Mouse (Mus musculus): ENCODE results near the gene Ptdss2. TPM values are rescaled to one million over a fixed set of nuclear protein-coding genes. Genes with fewer than 3 reads are reported as not detected.
A peak's percentile ranks its signal among the peaks of the same experiment; 100 is the strongest.

Gene Ptdss2
- polyA plus RNA-seq, 1 experiment = 28.3 TPM

DNA sequence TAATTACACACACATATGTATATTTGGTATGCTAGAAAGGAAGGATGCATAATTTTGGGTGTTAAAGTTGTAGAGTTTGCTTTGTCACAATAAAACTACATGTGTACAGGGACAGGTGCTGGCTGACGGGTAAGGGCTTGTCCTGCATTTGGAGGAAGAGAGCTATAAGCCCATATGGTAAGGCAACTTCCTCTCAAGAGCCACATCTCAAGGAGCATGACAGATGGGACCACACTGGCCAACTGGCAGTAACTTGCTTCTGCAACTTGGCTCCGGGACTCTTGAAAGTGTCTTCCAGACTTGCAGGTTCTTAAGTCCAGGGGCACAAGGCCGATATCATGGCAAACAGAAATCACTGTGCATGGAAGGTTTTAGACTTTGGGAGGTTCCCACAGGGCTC is 22.5 kb downstream of the Ptdss2 start:
- Histone ChIP-seq H3K4me3 (ENCODE audit: insufficient read depth, low read length) (no peak overlapping the region), H3K27ac (ENCODE audit: insufficient read depth, low read length) (no peak overlapping the region), H3K4me1 (ENCODE audit: control insufficient read depth, insufficient read depth, low read length) (no peaks in the 10 kb centered on the region)
- TF ChIP-seq POLR2A (IDR thresholded peaks at IDR 0.05; ENCODE audit: low read depth, low read length) (no peak), CTCF (IDR thresholded peaks at IDR 0.05; ENCODE audit: borderline replicate concordance, insufficient read depth, low read length) (no peak)

DNA sequence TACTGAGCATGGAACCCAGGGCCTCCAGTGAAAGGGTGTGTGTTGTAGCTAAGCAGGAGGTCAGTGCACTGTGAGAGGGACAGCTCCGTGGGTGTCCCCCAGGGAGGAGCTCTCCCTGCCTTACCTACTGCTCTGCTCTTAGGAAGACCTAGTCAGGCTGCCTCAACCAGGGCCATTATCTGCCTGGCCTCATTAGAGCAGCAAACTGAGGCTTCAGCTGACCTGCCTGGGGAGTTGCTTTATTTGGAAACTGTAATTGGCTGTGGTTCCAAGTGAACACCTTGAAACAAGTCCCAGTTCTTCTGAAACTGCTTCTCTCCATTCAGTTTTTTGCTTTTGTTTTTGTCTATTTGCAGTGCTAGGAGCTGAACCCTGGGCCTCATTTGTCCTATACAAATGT is 23.2 kb downstream of the Ptdss2 start:
- TF ChIP-seq POLR2A (IDR thresholded peaks at IDR 0.05; ENCODE audit: low read depth, low read length) = no peak
- no peak for TF ChIP-seq CTCF (IDR thresholded peaks at IDR 0.05; ENCODE audit: borderline replicate concordance, insufficient read depth, low read length)
- H3K4me3 ChIP-seq (ENCODE audit: insufficient read depth, low read length) = no peak overlapping the region
- no peaks in the 10 kb centered on the region for H3K4me1 ChIP-seq (ENCODE audit: control insufficient read depth, insufficient read depth, low read length)
- H3K27ac ChIP-seq (ENCODE audit: insufficient read depth, low read length) = no peak overlapping the region

DNA sequence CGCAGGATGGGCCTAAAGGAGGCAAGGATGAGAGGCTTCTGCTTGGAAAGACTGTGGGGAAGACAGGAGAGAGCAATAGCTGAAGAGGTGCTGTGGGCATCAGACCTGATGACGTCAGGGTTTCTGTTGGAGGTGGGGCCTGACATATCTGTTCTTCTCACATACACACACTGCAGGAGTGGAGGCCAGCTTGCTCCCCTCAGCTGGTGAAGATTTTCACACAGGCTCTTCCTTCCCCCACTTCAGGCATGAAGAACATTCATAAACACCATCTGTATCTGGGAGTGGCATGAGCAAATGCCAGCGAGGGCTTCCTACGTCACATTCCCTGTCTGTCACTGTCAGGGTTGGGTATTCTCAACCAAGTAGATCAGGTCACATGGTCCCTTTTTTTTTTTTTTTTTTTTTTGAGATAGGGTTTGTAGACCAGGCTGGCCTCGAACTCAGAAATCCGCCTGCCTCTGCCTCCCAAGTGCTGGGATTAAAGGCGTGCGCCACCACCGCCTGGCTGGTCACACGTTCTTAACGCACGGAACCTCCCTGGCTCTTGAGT is 23.9 kb downstream of the Ptdss2 start:
- H3K4me1 ChIP-seq (ENCODE audit: control insufficient read depth, insufficient read depth, low read length) = no peaks in the 10 kb centered on the region
- H3K4me3 ChIP-seq (ENCODE audit: insufficient read depth, low read length) = no peak overlapping the region
- no peak overlapping the region for H3K27ac ChIP-seq (ENCODE audit: insufficient read depth, low read length)
- no peak for TF ChIP-seq CTCF (IDR thresholded peaks at IDR 0.05; ENCODE audit: borderline replicate concordance, insufficient read depth, low read length)
- no peak for TF ChIP-seq POLR2A (IDR thresholded peaks at IDR 0.05; ENCODE audit: low read depth, low read length)

DNA sequence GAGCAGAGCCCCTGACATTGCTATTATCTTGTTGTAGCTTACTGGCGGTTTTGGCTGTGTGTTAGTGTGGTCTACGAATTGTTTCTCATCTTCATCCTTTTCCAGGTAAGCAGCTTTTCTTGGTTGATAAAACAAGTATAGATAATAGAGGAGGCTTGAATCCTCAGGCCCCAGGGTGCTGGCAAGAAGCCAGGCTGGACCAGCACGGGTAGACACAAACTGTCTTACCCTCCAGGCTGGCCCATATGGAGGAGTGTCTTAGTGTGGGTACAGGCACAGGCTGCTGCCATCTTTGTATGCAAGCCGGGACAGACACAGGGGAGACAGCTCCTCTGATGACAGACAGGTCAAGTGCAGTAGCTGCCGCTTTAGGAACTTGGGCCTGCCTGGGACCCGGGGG is 24.9 kb downstream of the Ptdss2 start:
- H3K4me3 ChIP-seq (ENCODE audit: insufficient read depth, low read length) = no peak overlapping the region
- no peak overlapping the region for H3K27ac ChIP-seq (ENCODE audit: insufficient read depth, low read length)
- no peaks in the 10 kb centered on the region for H3K4me1 ChIP-seq (ENCODE audit: control insufficient read depth, insufficient read depth, low read length)
- no peak for TF ChIP-seq CTCF (IDR thresholded peaks at IDR 0.05; ENCODE audit: borderline replicate concordance, insufficient read depth, low read length)
- TF ChIP-seq POLR2A (IDR thresholded peaks at IDR 0.05; ENCODE audit: low read depth, low read length) = no peak

DNA sequence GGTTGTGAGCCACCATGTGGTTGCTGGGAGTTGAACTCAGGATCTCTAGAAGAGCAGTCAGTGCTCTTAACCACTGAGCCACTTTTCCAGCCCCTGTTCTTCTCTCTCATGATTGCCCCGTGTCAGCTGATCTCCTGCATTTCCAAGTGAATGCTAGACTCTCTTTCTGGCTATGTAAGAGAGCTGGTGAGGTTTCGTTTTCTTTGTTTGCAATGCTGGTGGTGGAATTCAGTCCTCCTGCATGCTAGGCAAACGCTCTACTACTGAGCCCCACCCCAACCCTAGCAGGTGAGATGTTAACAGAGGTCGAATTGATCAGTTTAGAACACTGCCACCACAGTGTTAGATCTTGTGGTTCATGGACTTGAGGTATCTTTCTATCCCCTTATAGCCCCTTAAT is 26.5 kb downstream of the Ptdss2 start:
- Histone ChIP-seq H3K4me3 (ENCODE audit: insufficient read depth, low read length) (no peak overlapping the region), H3K4me1 (ENCODE audit: control insufficient read depth, insufficient read depth, low read length) (no peaks in the 10 kb centered on the region), H3K27ac (ENCODE audit: insufficient read depth, low read length) (no peak overlapping the region)
- TF ChIP-seq POLR2A (IDR thresholded peaks at IDR 0.05; ENCODE audit: low read depth, low read length) = no peak
- no peak for TF ChIP-seq CTCF (IDR thresholded peaks at IDR 0.05; ENCODE audit: borderline replicate concordance, insufficient read depth, low read length)

DNA sequence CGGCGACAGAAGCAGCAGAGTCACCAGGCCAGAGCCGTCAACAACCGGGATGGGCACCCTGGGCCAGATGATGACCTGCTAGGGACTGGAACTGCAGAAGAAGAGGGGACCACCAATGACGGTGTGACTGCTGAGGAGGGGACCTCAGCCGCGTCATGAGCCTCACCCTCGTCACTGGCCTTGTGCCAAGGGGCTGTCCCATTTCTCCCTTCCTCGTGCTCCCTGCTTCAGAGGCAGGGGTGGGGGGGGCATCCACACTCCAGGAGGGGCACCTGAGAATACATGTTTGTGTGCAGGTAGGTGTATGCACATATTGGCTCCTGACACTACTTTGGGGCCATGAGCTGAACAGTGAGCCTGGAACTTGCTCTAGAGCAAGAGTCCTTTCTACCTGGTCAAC is 33.2 kb downstream of the Ptdss2 start:
- Histone ChIP-seq H3K4me3 (ENCODE audit: insufficient read depth, low read length) (no peak overlapping the region), H3K4me1 (ENCODE audit: control insufficient read depth, insufficient read depth, low read length) (no peaks in the 10 kb centered on the region), H3K27ac (ENCODE audit: insufficient read depth, low read length) (no peak overlapping the region)
- TF ChIP-seq POLR2A (IDR thresholded peaks at IDR 0.05; ENCODE audit: low read depth, low read length) (no peak), CTCF (IDR thresholded peaks at IDR 0.05; ENCODE audit: borderline replicate concordance, insufficient read depth, low read length) (no peak)

DNA sequence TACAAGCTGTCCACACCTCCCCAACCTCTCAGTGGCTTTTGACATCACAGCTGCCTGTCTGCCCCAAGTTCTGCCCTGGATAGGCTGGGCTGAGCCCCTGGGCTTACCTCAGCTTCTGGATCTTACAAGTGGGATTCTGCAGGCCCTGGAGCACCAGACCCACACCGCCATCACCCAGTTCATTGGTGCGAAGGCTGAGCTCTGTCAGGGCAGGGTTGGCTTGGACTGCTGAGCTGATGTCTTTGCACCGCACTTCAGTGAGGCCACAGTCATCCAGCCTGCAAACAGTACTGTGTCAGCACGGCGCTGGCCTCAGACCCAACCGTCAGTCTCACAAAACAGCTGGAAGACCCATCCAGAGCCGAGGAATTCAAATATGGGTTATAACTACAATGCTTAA is 42.2 kb downstream of the Ptdss2 start:
- Histone ChIP-seq H3K4me1 (ENCODE audit: control insufficient read depth, insufficient read depth, low read length) (peaks cover 20% of the 10 kb centered on the region), H3K4me3 (ENCODE audit: insufficient read depth, low read length) (no peak overlapping the region), H3K27ac (ENCODE audit: insufficient read depth, low read length) (peak overlapping the region; percentile 49)
- TF ChIP-seq CTCF (IDR thresholded peaks at IDR 0.05; ENCODE audit: borderline replicate concordance, insufficient read depth, low read length) (no peak), POLR2A (IDR thresholded peaks at IDR 0.05; ENCODE audit: low read depth, low read length) (no peak)

DNA sequence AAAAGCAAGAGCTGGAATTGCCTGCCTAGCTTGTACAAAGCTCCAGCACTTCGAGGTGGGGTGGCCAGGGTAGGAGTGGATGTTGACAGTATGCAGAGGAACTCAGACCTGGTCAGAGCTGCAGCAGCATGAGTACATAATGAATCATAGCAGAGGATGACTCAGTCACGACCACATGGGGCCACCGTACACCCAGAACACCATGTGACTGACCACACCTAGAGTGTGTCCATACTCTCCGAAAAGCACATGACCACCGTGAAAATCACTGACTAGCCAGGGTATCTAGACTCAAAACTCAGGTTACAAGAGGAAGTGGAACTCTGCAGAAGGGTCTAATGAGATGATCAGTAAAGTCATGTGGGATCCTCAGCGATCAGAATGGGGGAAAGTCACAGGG is 42.7 kb downstream of the Ptdss2 start:
- TF ChIP-seq POLR2A (IDR thresholded peaks at IDR 0.05; ENCODE audit: low read depth, low read length) = no peak
- no peak for TF ChIP-seq CTCF (IDR thresholded peaks at IDR 0.05; ENCODE audit: borderline replicate concordance, insufficient read depth, low read length)
- Histone ChIP-seq H3K4me3 (ENCODE audit: insufficient read depth, low read length) (no peak overlapping the region), H3K4me1 (ENCODE audit: control insufficient read depth, insufficient read depth, low read length) (peaks cover 20% of the 10 kb centered on the region), H3K27ac (ENCODE audit: insufficient read depth, low read length) (peak overlapping the region; percentile 49)

DNA sequence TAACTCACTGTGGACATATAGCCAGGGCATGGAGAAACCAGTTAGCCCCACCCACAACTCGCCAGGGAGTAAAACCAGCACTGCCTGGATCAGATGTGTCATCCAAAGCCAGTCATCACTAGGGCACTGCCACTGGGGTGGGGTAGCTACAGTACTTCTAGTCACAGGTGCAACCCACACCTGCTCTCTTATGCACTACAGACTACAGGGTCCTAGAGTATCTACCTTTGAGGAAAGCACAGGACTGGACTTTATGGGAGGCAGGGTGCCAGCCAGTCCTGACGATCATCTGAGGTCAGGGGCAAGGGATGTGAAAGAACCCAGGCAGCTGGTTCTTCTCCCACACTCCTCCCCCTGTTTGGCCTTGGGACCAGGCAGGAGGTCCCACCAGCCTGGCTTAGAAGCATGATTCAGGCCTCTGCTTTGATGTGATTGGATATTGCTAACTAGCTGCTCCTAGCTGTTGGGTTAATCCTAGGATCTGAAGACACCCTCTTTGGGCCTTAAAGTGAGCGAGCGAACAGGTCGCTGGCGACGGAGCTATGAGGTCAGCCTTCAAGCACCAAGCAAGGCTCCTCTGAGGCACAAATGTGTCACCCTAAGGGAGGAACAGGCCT is 45.8 kb downstream of the Ptdss2 start:
- peaks cover 20% of the 10 kb centered on the region for H3K4me1 ChIP-seq (ENCODE audit: control insufficient read depth, insufficient read depth, low read length)
- peak overlapping the region; percentile 86 for H3K27ac ChIP-seq (ENCODE audit: insufficient read depth, low read length)
- H3K4me3 ChIP-seq (ENCODE audit: insufficient read depth, low read length) = peak overlapping the region; percentile 73
- TF ChIP-seq POLR2A (IDR thresholded peaks at IDR 0.05; ENCODE audit: low read depth, low read length) = no peak; the same call in 1 of the 2 replicates
- TF ChIP-seq CTCF (IDR thresholded peaks at IDR 0.05; ENCODE audit: borderline replicate concordance, insufficient read depth, low read length) = no peak

DNA sequence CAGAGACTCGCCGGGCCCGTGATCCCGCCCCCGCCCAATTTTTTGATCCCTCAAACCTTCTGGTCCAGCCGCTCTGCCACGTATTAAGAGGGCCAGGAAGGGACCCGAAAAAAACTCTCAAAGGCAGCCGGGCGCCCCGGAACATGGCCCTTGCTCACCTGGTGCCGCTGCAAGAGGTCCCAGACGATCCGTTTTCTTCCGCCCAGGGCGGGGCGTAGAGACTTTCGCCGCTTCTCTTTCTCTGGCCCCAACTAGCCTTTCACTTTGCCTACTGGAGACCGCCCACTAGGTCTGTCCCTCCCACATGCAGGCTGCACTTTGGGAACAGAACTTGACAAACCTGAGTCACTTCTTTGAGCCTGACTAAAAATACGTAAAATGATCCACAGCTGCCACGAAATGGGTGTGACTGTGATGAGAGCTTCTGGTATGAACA is 46.4 kb downstream of the Ptdss2 start:
- Histone ChIP-seq H3K4me1 (ENCODE audit: control insufficient read depth, insufficient read depth, low read length) (peaks cover 20% of the 10 kb centered on the region), H3K27ac (ENCODE audit: insufficient read depth, low read length) (peak overlapping the region; percentile 86), H3K4me3 (ENCODE audit: insufficient read depth, low read length) (peak overlapping the region; percentile 73)
- TF ChIP-seq CTCF (IDR thresholded peaks at IDR 0.05; ENCODE audit: borderline replicate concordance, insufficient read depth, low read length) (no peak), POLR2A (IDR thresholded peaks at IDR 0.05; ENCODE audit: low read depth, low read length) (peak; percentile 55)
